Mouse (Mus musculus) brain, embryonic 14.5 days (tissue): Measurements from ENCODE around the gene Cdc14b. TPM values are rescaled to one million over a fixed set of nuclear protein-coding genes. Genes with fewer than 3 reads are reported as not detected.

Experiments
- DNase-seq: peaks from one replicate; pipeline ENCODE4 v3.0.0-alpha.2; 2011; ENCODE audit warnings: low read depth
- CTCF ChIP-seq: fragments of 200-500 bp; IDR thresholded peaks from 2 replicates; pipeline ENCODE4 v1.5.1; 2012; ENCODE audit warnings: inconsistent platforms, mild to moderate bottlenecking, moderate library complexity, borderline replicate concordance; ENCODE audit not compliant: insufficient read depth, insufficient read length; ENCODE audit errors: extremely low read depth
- POLR2A ChIP-seq: fragments of 200-500 bp; IDR thresholded peaks from 2 replicates; pipeline ENCODE4 v1.6.1; 2012; ENCODE audit warnings: mild to moderate bottlenecking, inconsistent platforms, borderline replicate concordance; ENCODE audit not compliant: poor library complexity, insufficient read depth, insufficient read length, severe bottlenecking; ENCODE audit errors: extremely low read depth
- polyA plus RNA-seq: library from polyadenylated mRNA; depleted of rRNA; stranded (reverse); fragments of >200 nt; gene quantifications from 2 replicates; pipeline ENCODE4 v1.2.3, GENCODE M21; 2012

Cdc14b gene
- polyA plus RNA-seq, 1 experiment, result 6.7 TPM

DNA sequence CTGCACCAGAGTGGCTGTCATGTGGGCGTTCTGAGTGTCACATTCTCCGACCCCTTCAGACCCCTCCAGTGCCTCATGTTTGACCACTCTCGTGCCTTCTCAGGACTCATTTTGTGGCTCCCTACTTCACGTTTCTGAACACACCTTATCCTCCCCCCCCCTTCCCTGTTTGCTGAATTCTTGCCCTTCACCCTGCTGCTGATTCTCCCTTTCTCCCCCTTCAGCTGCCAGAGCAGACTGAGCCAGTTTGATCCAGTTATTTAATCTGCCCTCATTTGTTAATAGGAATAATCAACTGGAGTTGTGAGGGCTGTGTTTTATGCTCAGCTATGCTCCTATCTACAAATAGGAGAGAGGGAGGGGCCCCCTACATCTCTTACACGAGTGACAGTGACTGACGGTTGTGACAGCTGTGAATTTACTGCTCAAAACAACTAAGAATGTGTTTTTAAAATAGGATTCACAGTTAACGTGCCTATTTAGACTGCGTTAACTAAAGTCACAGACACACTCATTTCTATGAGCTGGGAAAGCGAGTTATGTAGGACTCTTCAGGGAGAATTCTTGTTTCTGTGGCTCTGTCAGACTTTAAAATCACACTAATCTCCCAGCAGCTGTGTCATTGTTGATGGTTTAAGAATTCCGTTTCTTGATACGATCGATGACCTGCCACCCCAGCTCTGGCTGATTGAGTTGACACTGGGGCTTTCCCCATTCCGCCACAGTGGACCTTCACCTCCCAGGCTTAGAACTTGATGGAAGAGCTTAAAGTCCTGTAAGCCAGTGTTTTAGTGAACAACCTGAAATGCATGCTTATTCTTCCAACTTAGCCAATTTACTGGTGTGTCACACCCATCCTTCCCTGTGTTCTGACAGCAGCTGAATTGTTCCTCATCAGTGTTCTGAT is 96.1 kb downstream of the Cdc14b start:
- DNase-seq, result peak; percentile 31
- TF ChIP-seq POLR2A, result no peak
- TF ChIP-seq CTCF, result no peak

DNA sequence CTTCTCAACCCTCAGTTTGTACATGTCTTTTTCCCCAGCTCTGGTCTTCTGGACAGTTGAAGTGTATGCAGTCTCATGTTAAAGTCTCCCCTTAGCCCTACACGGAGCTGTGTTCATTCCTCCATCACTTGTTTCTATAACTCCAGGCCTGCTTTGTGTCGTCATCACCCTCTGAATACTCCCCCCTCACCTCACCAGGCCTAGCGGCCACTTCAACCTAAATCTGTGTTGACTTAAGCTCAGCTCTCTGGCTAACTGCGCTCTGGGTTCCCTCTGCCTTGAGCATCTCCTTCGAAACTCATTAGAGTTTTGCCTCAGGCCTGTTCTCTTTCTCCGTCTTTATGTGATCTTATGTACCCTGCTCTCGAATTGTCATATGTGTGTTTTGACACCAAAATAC is 97.1 kb downstream of the Cdc14b start:
- no peak for DNase-seq
- TF ChIP-seq CTCF (no peak), POLR2A (no peak)

DNA sequence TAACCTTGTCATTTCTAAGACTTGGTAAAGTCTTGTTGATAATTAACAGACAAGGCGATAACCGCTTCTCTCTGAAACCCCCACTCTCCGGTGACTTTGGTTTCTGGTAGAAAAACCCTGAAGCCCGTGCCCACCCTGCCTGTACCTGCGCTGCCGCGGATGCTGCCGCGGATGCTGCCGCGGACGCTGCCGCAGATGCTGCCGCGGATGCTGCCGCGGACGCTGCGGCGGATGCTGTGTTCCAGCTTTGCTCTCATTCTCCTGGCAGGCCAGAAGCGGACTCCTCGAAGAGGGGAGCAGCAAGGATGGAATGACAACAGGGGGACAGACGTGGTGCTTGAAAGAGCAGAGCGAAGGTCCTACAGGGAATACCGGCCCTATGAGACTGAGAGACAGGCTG is 105.3 kb downstream of the Cdc14b start:
- no peak for DNase-seq
- TF ChIP-seq CTCF, result no peak

DNA sequence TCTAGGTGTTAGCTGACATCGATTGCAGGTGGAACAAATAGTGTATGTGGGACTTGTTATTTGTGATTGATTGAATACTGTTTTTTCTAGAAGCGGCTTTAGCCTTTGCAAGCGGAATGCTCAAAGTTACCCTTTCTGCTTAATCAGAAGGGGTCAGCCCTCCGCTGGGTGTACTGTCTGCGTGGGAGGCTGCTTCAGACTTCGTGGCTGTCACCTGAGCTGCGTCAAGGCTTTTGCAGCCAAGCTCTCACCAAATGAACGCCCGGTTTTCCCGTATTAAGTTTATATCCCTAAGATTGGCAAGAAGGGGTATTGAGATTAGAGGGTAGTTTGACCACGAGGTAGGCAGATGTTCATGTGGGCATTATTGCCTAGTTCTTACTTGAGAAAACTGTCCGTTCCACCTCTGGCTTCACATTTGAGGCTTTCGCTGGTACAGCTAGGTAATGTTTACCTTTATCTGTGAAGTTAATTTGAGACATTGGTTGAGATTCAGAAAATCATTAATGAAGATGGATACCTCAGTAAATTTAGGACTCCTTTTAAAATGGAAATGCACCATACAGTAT is 111.9 kb downstream of the Cdc14b start:
- no peak for TF ChIP-seq POLR2A
- no peak for TF ChIP-seq CTCF
- DNase-seq, result no peak

DNA sequence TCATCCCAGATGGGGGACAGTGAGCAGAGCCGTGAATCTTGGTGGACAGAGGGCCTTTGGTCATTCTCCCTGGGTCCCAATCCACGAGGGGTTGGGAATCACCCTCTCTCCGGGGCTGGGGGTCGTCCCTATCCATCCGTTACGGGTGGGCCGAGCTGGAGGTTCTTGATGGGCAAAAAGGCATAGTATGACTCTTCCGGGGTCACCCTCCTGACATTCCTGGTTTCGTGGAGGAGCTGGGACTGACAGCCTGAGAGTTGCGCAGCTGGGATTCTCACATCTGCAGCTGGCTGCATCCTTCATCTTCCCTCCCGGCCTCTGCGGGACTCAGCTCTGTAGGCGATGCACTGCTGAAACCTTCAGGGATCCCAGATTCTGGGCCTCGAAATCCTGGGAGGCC is 112.5 kb downstream of the Cdc14b start:
- peak; percentile 33 for DNase-seq
- no peak for TF ChIP-seq CTCF
- no peak for TF ChIP-seq POLR2A

DNA sequence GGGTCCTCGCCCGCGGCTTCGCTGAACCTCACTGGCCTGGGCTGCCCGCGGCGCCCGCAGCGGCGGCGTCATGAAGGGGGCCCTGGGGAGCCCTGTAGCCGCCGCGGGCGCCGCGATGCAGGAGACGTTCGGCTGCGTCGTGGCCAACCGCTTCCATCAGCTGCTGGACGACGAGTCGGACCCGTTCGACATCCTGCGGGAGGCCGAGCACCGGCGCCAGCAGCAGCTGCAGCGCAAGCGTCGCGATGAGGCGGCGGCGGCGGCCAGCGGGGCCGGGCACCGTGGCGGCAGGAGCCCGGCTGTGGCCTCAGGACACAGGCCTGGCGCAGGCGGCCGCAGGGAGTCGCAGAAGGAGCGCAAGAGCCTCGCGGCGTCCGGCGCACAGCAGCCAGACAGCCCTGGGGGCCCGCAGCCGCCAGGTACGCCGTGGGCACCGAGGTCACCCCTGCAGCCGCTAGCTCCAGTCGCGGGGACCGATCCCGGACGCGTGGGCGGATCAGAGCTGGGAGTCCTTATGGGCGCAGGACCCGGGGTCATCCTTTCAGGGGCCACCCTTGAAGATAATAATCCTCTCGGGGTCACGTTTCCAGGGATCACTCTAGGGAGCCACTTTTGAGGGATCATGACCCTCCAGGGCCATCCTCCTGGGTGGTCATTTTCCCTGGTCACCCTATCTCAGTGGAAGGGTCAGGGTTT is 113.0 kb downstream of the Cdc14b start:
- TF ChIP-seq CTCF (no peak), POLR2A (peak; percentile 84)
- no peak for DNase-seq

DNA sequence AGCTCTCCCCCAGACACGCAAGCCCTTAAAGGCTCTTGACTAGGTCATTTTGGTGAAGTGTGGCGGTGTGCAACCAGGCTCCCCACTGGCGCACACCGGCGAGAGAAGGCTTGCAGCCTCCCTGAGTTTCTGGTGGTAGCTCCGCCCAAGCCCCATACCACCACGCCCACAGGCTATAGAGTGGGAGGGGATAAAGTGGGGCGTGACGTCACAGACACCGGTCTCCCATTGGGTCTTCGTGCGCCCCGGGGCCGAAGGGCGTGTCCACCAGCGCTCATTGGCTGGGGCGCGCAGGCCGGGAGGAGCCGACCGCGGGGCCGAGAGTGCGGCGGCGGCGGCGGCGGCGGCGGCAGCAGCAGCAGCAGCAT is 113.6 kb downstream of the Cdc14b start, which contains the start of gene Habp4:
Habp4 (plus strand) TSS at position 277 of the 368 bp plus-strand sequence.
- TF ChIP-seq POLR2A (no peak), CTCF (no peak)
- peak; percentile 99 for DNase-seq

DNA sequence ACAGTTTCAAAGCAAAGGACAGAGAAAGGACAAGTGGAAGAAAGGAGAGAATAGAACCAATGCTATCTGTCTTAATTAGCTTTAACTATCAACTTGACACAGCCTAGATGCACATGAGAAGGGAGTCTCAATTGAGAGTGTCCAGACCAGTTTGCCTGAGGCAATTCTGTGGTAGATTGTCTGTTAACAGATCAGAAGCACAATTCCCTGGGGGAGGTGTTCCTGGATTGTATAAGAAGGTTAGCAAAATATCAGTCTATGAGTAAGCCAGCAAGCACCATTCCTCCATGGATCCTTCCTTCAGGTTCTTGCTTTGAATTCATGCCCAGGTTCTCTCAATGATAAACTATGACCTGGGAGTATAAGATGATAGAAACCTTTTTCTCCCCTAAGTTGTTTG is 118.1 kb downstream of the Cdc14b start:
- TF ChIP-seq CTCF (no peak), POLR2A (no peak)
- no peak for DNase-seq

DNA sequence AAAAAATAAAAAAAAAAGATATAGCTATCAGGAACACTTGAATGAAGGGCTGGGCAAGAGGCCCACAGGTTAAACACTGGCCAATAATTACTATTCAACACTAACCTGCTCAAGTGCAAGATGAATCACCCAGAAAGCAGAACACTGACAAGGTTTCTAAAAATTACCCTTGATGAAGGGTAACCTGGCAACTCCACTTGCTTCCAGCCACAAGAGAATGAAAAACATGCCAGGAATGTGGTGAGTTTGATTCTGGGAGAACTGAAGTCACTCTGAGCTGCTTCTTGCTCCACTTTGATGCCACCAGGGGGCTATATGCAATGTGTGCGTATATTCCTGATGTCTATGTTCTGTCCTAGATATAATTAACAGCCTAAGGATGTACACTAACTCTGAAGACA is 119.9 kb downstream of the Cdc14b start:
- TF ChIP-seq CTCF, result peak; percentile 32; the same call in 1 of the 2 replicates
- no peak for TF ChIP-seq POLR2A
- DNase-seq, result peak; percentile 41

DNA sequence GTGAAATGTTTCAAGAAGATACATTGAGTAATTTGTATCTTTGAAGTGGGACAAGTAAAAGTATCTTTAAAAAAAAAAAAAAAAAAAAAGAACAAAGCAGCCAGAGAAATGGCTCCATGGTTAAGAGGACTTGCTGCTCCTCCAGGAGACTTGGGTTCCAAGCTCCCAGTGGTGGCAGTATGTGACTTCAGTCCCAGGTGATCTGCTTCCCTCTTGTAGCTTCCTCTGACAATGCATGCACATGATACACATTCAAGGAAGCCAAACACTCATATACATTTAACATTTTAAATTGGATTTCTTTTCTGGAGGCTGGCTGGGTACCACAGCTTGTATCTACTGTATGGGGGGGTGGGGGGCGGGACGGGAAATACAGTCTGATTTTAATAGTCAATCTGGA is 120.4 kb downstream of the Cdc14b start:
- TF ChIP-seq POLR2A (no peak), CTCF (no peak)
- no peak for DNase-seq

DNA sequence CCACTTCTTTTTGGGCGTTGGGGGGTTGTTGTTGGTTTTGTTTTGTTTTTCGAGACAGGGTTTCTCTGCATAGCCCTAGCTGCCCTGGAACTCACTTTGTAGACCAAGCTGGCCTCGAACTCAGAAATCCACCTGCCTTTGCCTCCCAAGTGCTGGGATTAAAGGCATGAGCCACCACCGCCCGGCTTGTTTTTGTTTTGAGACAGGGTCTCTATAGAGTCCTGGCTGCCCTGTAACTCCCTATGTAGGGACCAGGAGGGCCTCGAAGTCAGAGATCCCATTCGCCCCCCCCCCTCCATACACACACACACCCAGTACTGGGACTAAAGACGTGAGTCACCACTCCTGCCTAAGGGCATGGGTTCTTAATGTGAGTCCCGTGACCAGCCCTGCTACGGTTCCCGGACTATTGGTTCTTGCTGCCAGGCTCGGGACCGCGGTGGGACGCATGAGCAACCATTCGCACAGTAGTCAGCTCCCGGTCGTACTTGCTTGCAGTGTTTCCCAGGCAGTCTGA is 121.3 kb downstream of the Cdc14b start:
- TF ChIP-seq POLR2A (no peak), CTCF (no peak)
- peak; percentile 67 for DNase-seq

DNA sequence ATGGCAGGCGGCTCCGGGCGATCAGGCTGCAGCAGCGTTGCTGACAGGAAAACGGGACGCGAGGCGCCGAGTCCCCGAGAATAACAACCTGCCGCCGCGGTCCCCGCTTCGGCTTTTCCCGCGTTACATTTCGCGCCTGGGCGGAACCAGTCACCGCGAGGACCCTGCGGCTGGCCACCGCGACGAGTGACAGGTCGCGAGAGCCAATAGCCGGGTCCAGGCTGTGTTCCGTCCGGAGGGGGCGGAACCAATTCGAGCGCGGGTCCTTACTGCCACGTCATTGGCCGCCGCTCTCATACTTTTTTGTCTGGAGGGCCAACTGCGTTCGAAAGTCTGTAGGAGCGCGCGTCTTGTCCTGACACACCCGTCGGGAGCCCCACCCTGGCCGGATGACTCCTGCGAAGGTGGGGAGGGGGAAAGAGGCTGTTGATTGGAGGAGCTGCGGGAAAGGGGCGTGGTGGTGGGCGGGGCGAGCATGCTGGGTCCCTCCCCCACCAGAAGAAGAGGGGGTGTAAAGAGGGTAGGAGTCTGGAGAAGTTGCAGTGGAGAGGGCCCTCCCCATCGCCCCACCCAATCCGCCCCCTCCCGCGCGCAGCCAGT is 121.9 kb downstream of the Cdc14b start, which contains the start of gene Zfp367:
Zfp367 (minus strand) TSS at position 120 of the 600 bp plus-strand sequence.
- peak; percentile 99 for DNase-seq
- TF ChIP-seq CTCF, result no peak
- TF ChIP-seq POLR2A, result no peak
